Mouse (Mus musculus): ENCODE measurements around the gene Tmem33.

Tmem33 gene

DNA sequence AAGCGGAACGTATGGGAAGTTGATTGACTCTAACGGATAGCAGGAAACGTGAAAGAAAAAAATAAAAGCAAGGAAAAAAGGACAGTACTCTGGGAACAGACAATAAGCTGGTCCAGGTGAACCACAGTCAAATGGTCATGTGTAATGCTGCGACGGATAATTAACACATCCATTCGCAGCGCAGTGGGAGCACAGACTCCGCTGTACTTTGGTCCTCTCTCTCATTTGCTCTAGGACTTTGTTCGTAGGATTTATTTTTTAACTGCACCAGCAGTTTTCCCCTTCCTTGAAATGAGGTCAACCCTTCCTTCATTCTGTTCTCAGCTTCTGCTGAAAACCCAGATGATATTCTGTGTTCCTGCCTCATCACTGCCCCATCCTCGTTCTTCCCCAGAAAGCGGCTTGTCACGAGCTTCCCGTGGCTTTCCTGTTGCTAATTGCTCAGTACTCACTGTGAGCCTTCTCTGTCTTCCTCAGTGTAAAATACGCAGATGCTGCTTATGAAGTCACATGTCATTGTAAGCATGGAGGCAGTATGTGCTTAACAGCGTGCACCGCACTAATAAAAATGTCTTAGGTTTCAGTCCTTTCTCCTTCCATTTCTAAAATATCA is 61.4 kb downstream of the Tmem33 start:
- DNase-seq (ENCODE audit: low read depth, low spot score), result no peak

GRCm38 (mm10) chr5:67324032-67324431 is 63.7 kb downstream of the Tmem33 start:
- no peak for DNase-seq (ENCODE audit: low read depth, low spot score)

DNA sequence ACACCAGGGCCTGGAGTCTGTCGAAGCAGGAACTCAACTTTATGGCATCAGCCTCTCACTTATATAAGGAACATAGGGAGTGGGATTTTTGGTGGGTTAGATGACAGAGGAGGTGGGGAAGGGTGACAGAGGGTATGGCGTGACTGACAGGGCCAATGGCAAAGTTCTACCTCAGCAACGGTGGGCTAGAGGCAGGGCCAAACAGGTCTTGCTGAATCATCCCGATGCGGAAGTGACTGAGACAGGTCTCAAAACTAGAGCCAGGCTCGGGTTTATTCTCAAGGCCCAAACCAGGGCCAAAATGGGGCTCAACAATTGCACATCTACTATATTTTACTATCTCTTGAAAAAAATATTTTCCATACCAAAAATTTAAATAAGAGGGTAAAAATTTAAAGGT is 80.4 kb downstream of the Tmem33 start:
- no peak for DNase-seq (ENCODE audit: low read depth, low spot score)
